In genomic region chr14:25476453-25476852, GRCm38 (mm10) we compare ENCODE assay signal across 7 mouse cellular contexts. TPM values are rescaled to one million over a fixed set of nuclear protein-coding genes. Genes with fewer than 3 reads are reported as not detected.
DNase-seq lines count a peak whose midpoint lies in the region; ATAC-seq and TF ChIP-seq lines count a peak whose summit lies in the region.

No protein-coding gene starts in this region.

- TF ChIP-seq POLR2A in cerebellum, adult 2 months (IDR thresholded peaks at IDR 0.05; ENCODE audit: borderline replicate concordance, insufficient read depth, low read length) = no peak

- peaks cover 95% of the 10 kb centered on the region for H3K4me1 ChIP-seq in intestine, embryonic 15.5 days (replicated peaks)
- H3K4me1 ChIP-seq in intestine, postnatal 0 days (replicated peaks; ENCODE audit: control insufficient read depth, insufficient read depth, low read length) = peaks cover 44% of the 10 kb centered on the region
- H3K4me1 ChIP-seq in cerebellum, adult 2 months (ENCODE audit: control insufficient read depth, insufficient read depth, low read length) = peaks cover 89% of the 10 kb centered on the region
- H3K4me1 ChIP-seq in forebrain, embryonic 13.5 days = peaks cover 100% of the 10 kb centered on the region
- peaks cover 100% of the 10 kb centered on the region for H3K4me1 ChIP-seq in midbrain, embryonic 13.5 days (replicated peaks)

- no peaks in the 10 kb centered on the region for H3K9me3 ChIP-seq in intestine, embryonic 15.5 days
- no peaks in the 10 kb centered on the region for H3K9me3 ChIP-seq in intestine, postnatal 0 days (ENCODE audit: control insufficient read depth)
- H3K9me3 ChIP-seq in forebrain, embryonic 13.5 days (replicated peaks) = no peaks in the 10 kb centered on the region
- H3K9me3 ChIP-seq in midbrain, embryonic 13.5 days = no peaks in the 10 kb centered on the region

- WGBS in intestine, embryonic 15.5 days = 73% methylated on average over 3 of the region's 3 CpGs
- WGBS in intestine, postnatal 0 days = 72% methylated on average over 3 of the region's 3 CpGs
- 5% methylated on average over 3 of the region's 3 CpGs for WGBS in cerebellum, adult 2 months
- 78% methylated on average over 3 of the region's 3 CpGs for WGBS in forebrain, embryonic 13.5 days
- 92% methylated on average over 3 of the region's 3 CpGs for WGBS in midbrain, embryonic 13.5 days

- no peak overlapping the region for H3K4me3 ChIP-seq in intestine, embryonic 15.5 days (replicated peaks)
- no peak overlapping the region for H3K4me3 ChIP-seq in intestine, postnatal 0 days (ENCODE audit: low read depth, low read length)
- H3K4me3 ChIP-seq in cerebellum, adult 2 months (replicated peaks; ENCODE audit: insufficient read depth, low read depth, low read length) = no peak overlapping the region
- H3K4me3 ChIP-seq in forebrain, embryonic 13.5 days = no peak overlapping the region
- no peak overlapping the region for H3K4me3 ChIP-seq in midbrain, embryonic 13.5 days (replicated peaks)

- no peak for TF ChIP-seq CTCF in intestine, postnatal 0 days (IDR thresholded peaks at IDR 0.05; ENCODE audit: low read depth)
- no peak for TF ChIP-seq CTCF in cerebellum, adult 2 months (IDR thresholded peaks at IDR 0.05; ENCODE audit: borderline replicate concordance, insufficient read depth, low read depth, low read length)

- no peak for ATAC-seq in intestine, embryonic 15.5 days
- ATAC-seq in intestine, postnatal 0 days = no peak
- no peak for ATAC-seq in forebrain, embryonic 13.5 days
- no peak for ATAC-seq in midbrain, embryonic 13.5 days

- H3K9ac ChIP-seq in intestine, embryonic 15.5 days = peak overlapping the region; percentile 30; the same call in 1 of the 2 replicates
- H3K9ac ChIP-seq in intestine, postnatal 0 days (ENCODE audit: low read depth, low read length) = no peak overlapping the region
- H3K9ac ChIP-seq in forebrain, embryonic 13.5 days = peak overlapping the region; percentile 17; the same call in 1 of the 2 replicates
- H3K9ac ChIP-seq in midbrain, embryonic 13.5 days (replicated peaks) = 0 out of 2 replicates have a peak overlapping the region, but pooled peaks have one; percentile 16

- H3K4me2 ChIP-seq in intestine, embryonic 15.5 days (replicated peaks) = no peak overlapping the region
- H3K4me2 ChIP-seq in intestine, postnatal 0 days (replicated peaks; ENCODE audit: low read depth) = no peak overlapping the region
- H3K4me2 ChIP-seq in forebrain, embryonic 13.5 days = no peak overlapping the region
- no peak overlapping the region for H3K4me2 ChIP-seq in midbrain, embryonic 13.5 days (replicated peaks)

- H3K27me3 ChIP-seq in intestine, embryonic 15.5 days (replicated peaks) = no peaks in the 10 kb centered on the region
- H3K27me3 ChIP-seq in intestine, postnatal 0 days (replicated peaks; ENCODE audit: control insufficient read depth, insufficient read depth, low read length) = no peaks in the 10 kb centered on the region
- H3K27me3 ChIP-seq in cerebellum, adult 2 months (ENCODE audit: control insufficient read depth, insufficient read depth, low read length) = no peaks in the 10 kb centered on the region
- H3K27me3 ChIP-seq in forebrain, embryonic 13.5 days = no peaks in the 10 kb centered on the region
- no peaks in the 10 kb centered on the region for H3K27me3 ChIP-seq in midbrain, embryonic 13.5 days

- no peaks in the 10 kb centered on the region for H3K36me3 ChIP-seq in intestine, embryonic 15.5 days
- H3K36me3 ChIP-seq in intestine, postnatal 0 days (ENCODE audit: control insufficient read depth, insufficient read depth) = peaks cover 4% of the 10 kb centered on the region; the same call in 1 of the 2 replicates
- H3K36me3 ChIP-seq in forebrain, embryonic 13.5 days (ENCODE audit: poor library complexity, severe bottlenecking) = peaks cover 5% of the 10 kb centered on the region; the same call in 1 of the 2 replicates
- H3K36me3 ChIP-seq in midbrain, embryonic 13.5 days = peaks cover 4% of the 10 kb centered on the region; the same call in 1 of the 2 replicates

- peak; percentile 77 to 87 for DNase-seq in cerebellum, adult 2 months
- DNase-seq in thymus, adult 18-20 months = no peak
- DNase-seq in spleen, adult 12 weeks (ENCODE audit: low spot score) = no peak

- no peak overlapping the region for H3K27ac ChIP-seq in intestine, embryonic 15.5 days
- H3K27ac ChIP-seq in intestine, postnatal 0 days (ENCODE audit: low read depth, low read length) = no peak overlapping the region; the same call in 1 of the 2 replicates
- H3K27ac ChIP-seq in cerebellum, adult 2 months (ENCODE audit: insufficient read depth, low read length) = peak overlapping the region; percentile 49
- H3K27ac ChIP-seq in forebrain, embryonic 13.5 days = peak overlapping the region; percentile 89
- peak overlapping the region; percentile 57; the same call in 1 of the 2 replicates for H3K27ac ChIP-seq in midbrain, embryonic 13.5 days

RNA-seq across cellular contexts. Expression of gene Zmiz1, which starts 17.5 kb away (rescaled TPM):
- polyA plus RNA-seq in intestine, embryonic 15.5 days (2015; fragmentation: Nextera tagmentation; extraction: Ambion mirVana) = 26.3 and 28.0 TPM in 2 replicates
- 12.4 and 13.5 TPM in 2 replicates for polyA plus RNA-seq in intestine, postnatal 0 days (2015; fragmentation: Nextera tagmentation; extraction: Ambion mirVana)
- 63.7 and 72.5 TPM in 2 replicates for polyA plus RNA-seq in cerebellum, adult 2 months (2012; rRNA removed)
- 57.2 and 61.3 TPM in 2 replicates for polyA plus RNA-seq in forebrain, embryonic 13.5 days (2015; fragmentation: Nextera tagmentation; extraction: Ambion mirVana)
- polyA plus RNA-seq in midbrain, embryonic 13.5 days (2015; fragmentation: Nextera tagmentation; extraction: Ambion mirVana) = 68.8 and 80.3 TPM in 2 replicates

Comparison
In these comparisons a context has a peak if more than half of its experiments do, and no peak if none do; other contexts are left out.
1. H3K27ac ChIP-seq: peak in cerebellum, adult 2 months (single experiment), forebrain, embryonic 13.5 days (single experiment) and midbrain, embryonic 13.5 days (single experiment); none in intestine, embryonic 15.5 days (single experiment) and intestine, postnatal 0 days (single experiment).
2. DNase-seq: peak in cerebellum, adult 2 months (2 of 2); none in thymus, adult 18-20 months (0 of 2) and spleen, adult 12 weeks (single experiment).